Mouse (Mus musculus) WW6 (cell line): ENCODE measurements around the gene Gh.
"Not testable (repeated sequence)": the region's sequence is repeated elsewhere in the genome, so short reads cannot be mapped to it uniquely, and the experiment has no call there.

Experiments
- DNase-seq: peaks from one replicate; pipeline ENCODE4 v3.0.0-alpha.2; 2013; ENCODE audit warnings: low read depth, low spot score

The Gh gene

GRCm38 (mm10) chr11:106301765-106302164 lies at the start of gene Gh:
TSS of gene Gh (minus strand) at chr11:106301865.
- no peak for DNase-seq

- no peak for DNase-seq
Observed at GRCm38 (mm10) chr11:106351253-106351652, 49.6 kb upstream of the Gh start.

GRCm38 (mm10) chr11:106350853-106351252 lies 49.2 kb upstream of the Gh start:
- DNase-seq, result no peak

- no peak for DNase-seq
Observed at GRCm38 (mm10) chr11:106349772-106350171, 48.1 kb upstream of the Gh start.

- DNase-seq, result no peak
Observed at GRCm38 (mm10) chr11:106344910-106345309, 43.2 kb upstream of the Gh start.

- DNase-seq, result no peak
Observed at GRCm38 (mm10) chr11:106340990-106341520, 39.4 kb upstream of the Gh start.

GRCm38 (mm10) chr11:106339323-106339722 lies 37.7 kb upstream of the Gh start:
- DNase-seq, result not testable (repeated sequence)

GRCm38 (mm10) chr11:106338870-106339269 lies 37.2 kb upstream of the Gh start:
- DNase-seq, result no peak

GRCm38 (mm10) chr11:106338029-106338428 lies 36.4 kb upstream of the Gh start:
- DNase-seq, result no peak

GRCm38 (mm10) chr11:106334066-106334465 lies 32.4 kb upstream of the Gh start:
- DNase-seq, result no peak

GRCm38 (mm10) chr11:106332458-106332857 lies 30.8 kb upstream of the Gh start:
- no peak for DNase-seq

- peak; percentile 45 for DNase-seq
Observed at GRCm38 (mm10) chr11:106329682-106330081, 28.0 kb upstream of the Gh start.

GRCm38 (mm10) chr11:106329128-106329527 lies 27.5 kb upstream of the Gh start:
- DNase-seq, result no peak

GRCm38 (mm10) chr11:106328521-106328920 lies 26.9 kb upstream of the Gh start:
- no peak for DNase-seq

- DNase-seq, result no peak
Observed at GRCm38 (mm10) chr11:106326475-106326874, 24.8 kb upstream of the Gh start.

- peak; percentile 47 for DNase-seq
Observed at GRCm38 (mm10) chr11:106325566-106326206, 24.0 kb upstream of the Gh start.

GRCm38 (mm10) chr11:106324858-106325257 lies 23.2 kb upstream of the Gh start:
- no peak for DNase-seq

GRCm38 (mm10) chr11:106318406-106319366 lies 17.0 kb upstream of the Gh start:
- DNase-seq, result no peak

- DNase-seq, result no peak
Observed at GRCm38 (mm10) chr11:106317801-106318200, 16.1 kb upstream of the Gh start.

GRCm38 (mm10) chr11:106316416-106316815 lies 14.8 kb upstream of the Gh start:
- no peak for DNase-seq

GRCm38 (mm10) chr11:106314333-106314812 lies 12.7 kb upstream of the Gh start, which contains the start of gene Cd79b:
TSS of gene Cd79b (minus strand) at chr11:106314762.
- no peak for DNase-seq

- no peak for DNase-seq
Observed at GRCm38 (mm10) chr11:106313533-106313932, 11.9 kb upstream of the Gh start.
